Mouse (Mus musculus): ENCODE data around the gene Tgm7. TPM values are rescaled to one million over a fixed set of nuclear protein-coding genes. Genes with fewer than 3 reads are reported as not detected.

The Tgm7 gene
- not detected for total RNA-seq (2023)

GRCm38 (mm10) chr2:121109695-121110094 lies at the start of gene Tgm7:
Gene Tgm7, minus strand, starts transcription at chr2:121109795.

GRCm38 (mm10) chr2:121140018-121140882 lies 30.7 kb upstream of the Tgm7 start, which contains the start of the genes Adal and Lcmt2:
Gene Adal, plus strand, starts transcription at chr2:121140428.
Gene Lcmt2, minus strand, starts transcription at chr2:121140653.

GRCm38 (mm10) chr2:121085480-121086185 lies 24.0 kb downstream of the Tgm7 start, which contains the start of gene Tgm5:
Gene Tgm5, minus strand, starts transcription at chr2:121085841.

Other genes starting within 250 kb of the Tgm7 start
- 10 to 100 TPM; 26.0 to 26.7 TPM for gene Ubr1, start 139.1 kb downstream of the Tgm7 start, total RNA-seq (2023)
- 10 to 100 TPM in 1 of 2 experiments, 1 to 10 TPM in 1; 5.9 to 13.4 TPM for gene Tmem62, start 132.8 kb downstream of the Tgm7 start, total RNA-seq (2023)
- 10 to 100 TPM; 69.5 to 74.3 TPM for gene Ccndbp1, start 101.4 kb downstream of the Tgm7 start, total RNA-seq (2023)
- 1 to 10 TPM; 2.6 to 6.5 TPM for gene Epb42, start 72.7 kb downstream of the Tgm7 start, total RNA-seq (2023)
- gene Tgm5, start 24.0 kb downstream of the Tgm7 start, total RNA-seq (2023) = not detected
- gene Adal, start 30.6 kb upstream of the Tgm7 start, total RNA-seq (2023) = 1 to 10 TPM; 4.6 to 6.6 TPM
- 1 to 10 TPM; 4.5 to 5.2 TPM for gene Lcmt2, start 30.9 kb upstream of the Tgm7 start, total RNA-seq (2023)
- gene Tubgcp4, start 60.9 kb upstream of the Tgm7 start, total RNA-seq (2023) = 10 to 100 TPM; 37.3 to 43.5 TPM
- 10 to 100 TPM; 42.6 to 48.4 TPM for gene Zscan29, start 61.3 kb upstream of the Tgm7 start, total RNA-seq (2023)
- gene Trp53bp1, start 161.6 kb upstream of the Tgm7 start, total RNA-seq (2023) = 10 to 100 TPM; 20.1 to 27.0 TPM
- under 1 TPM; 0.11 TPM for gene Map1a, start 179.8 kb upstream of the Tgm7 start, total RNA-seq (2023)
- gene Ppip5k1, start 245.6 kb upstream of the Tgm7 start, total RNA-seq (2023) = 10 to 100 TPM; 10.7 to 14.3 TPM
- not detected for gene Ckmt1, start 247.9 kb upstream of the Tgm7 start, total RNA-seq (2023)